8 mouse cellular contexts compared by ENCODE assay signal in the genomic region with DNA sequence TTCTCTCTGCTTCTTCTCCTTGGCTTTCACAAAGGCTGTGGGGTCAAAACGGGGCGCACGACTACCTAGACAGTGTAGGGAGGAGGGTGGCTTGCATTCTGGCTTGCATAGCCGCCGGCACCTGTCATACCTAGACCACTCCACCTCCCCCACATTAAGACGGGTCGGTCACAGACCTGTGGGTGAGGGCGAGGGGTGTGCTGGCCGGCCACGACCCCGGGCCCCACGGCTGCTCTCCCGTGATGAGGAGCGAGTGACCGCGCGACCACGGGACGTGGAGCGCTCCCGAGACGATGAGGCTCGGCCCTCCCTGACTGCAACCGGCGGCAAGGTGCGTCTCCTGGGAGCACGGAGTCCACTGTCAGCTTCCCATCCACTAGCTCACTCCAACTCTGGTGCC. TPM values are rescaled to one million over a fixed set of nuclear protein-coding genes. Genes with fewer than 3 reads are reported as not detected.
DNase-seq lines count a peak whose midpoint lies in the region; ATAC-seq and TF ChIP-seq lines count a peak whose summit lies in the region.

No protein-coding gene starts in this region.

- H3K9ac ChIP-seq in heart, embryonic 11.5 days (ENCODE audit: low read depth, low read length) = no peak overlapping the region
- H3K9ac ChIP-seq in ES-Bruce4 (ENCODE audit: low read depth, poor library complexity, severe bottlenecking) = no peak overlapping the region
- peak overlapping the region; percentile 71 for H3K9ac ChIP-seq in forebrain, embryonic 16.5 days (replicated peaks; ENCODE audit: low read depth, low read length)
- H3K9ac ChIP-seq in liver, embryonic 14.5 days (replicated peaks) = no peak overlapping the region

- TF ChIP-seq CTCF in ES-Bruce4 (IDR thresholded peaks at IDR 0.05; ENCODE audit: low read depth, low read length) = no peak
- no peak for TF ChIP-seq CTCF in liver, embryonic 14.5 days (IDR thresholded peaks at IDR 0.05; ENCODE audit: low read depth)

- peaks cover 15% of the 10 kb centered on the region for H3K4me1 ChIP-seq in heart, embryonic 11.5 days (ENCODE audit: control insufficient read depth, insufficient read depth, low read length)
- H3K4me1 ChIP-seq in ES-Bruce4 (ENCODE audit: control insufficient read depth, insufficient read depth, low read length) = no peaks in the 10 kb centered on the region
- peaks cover 22% of the 10 kb centered on the region for H3K4me1 ChIP-seq in forebrain, embryonic 16.5 days (replicated peaks; ENCODE audit: control insufficient read depth, insufficient read depth, low read length)
- H3K4me1 ChIP-seq in liver, embryonic 14.5 days (replicated peaks; ENCODE audit: control insufficient read depth in 2 of 2, insufficient read depth in 2 of 2, low read length in 1 of 2) = peaks cover 0 to 2% of the 10 kb centered on the region in 2 experiments; a peak in 2 of 4 replicates

- peak overlapping the region; percentile 45; the same call in 1 of the 2 replicates for H3K4me3 ChIP-seq in heart, embryonic 11.5 days (ENCODE audit: low read depth, low read length)
- H3K4me3 ChIP-seq in ES-Bruce4 (ENCODE audit: low read depth, low read length) = peak overlapping the region; percentile 7; the same call in 1 of the 2 replicates
- H3K4me3 ChIP-seq in forebrain, embryonic 16.5 days (replicated peaks; ENCODE audit: low read length) = peak overlapping the region; percentile 63
- no peak overlapping the region for H3K4me3 ChIP-seq in liver, embryonic 14.5 days (ENCODE audit: insufficient read depth in 1 of 2, low read depth in 2 of 2, low read length in 2 of 2)

- no peaks in the 10 kb centered on the region for H3K9me3 ChIP-seq in heart, embryonic 11.5 days (replicated peaks; ENCODE audit: control insufficient read depth, low read length)
- no peaks in the 10 kb centered on the region for H3K9me3 ChIP-seq in ES-Bruce4 (replicated peaks; ENCODE audit: control insufficient read depth, insufficient read depth, low read length, poor library complexity, severe bottlenecking)
- no peaks in the 10 kb centered on the region for H3K9me3 ChIP-seq in forebrain, embryonic 16.5 days (ENCODE audit: control insufficient read depth, low read length)
- no peaks in the 10 kb centered on the region for H3K9me3 ChIP-seq in liver, embryonic 14.5 days (ENCODE audit: control insufficient read depth, low read length)

- DNase-seq in heart, postnatal 4 days = no peak
- no peak for DNase-seq in liver, embryonic 14.5 days (ENCODE audit: low read depth in 3 of 3, low spot score in 3 of 3)
- no peak for DNase-seq in embryo, embryonic 11 days
- DNase-seq in adrenal gland, postnatal 14 days = no peak
- DNase-seq in right cerebral cortex, postnatal 25 days = no peak

- peaks cover 17% of the 10 kb centered on the region for H3K27me3 ChIP-seq in heart, embryonic 11.5 days (ENCODE audit: control insufficient read depth, insufficient read depth, low read length)
- H3K27me3 ChIP-seq in ES-Bruce4 (ENCODE audit: control insufficient read depth, insufficient read depth, low read length, poor library complexity, severe bottlenecking) = no peaks in the 10 kb centered on the region
- peaks cover 3% of the 10 kb centered on the region; the same call in 1 of the 2 replicates for H3K27me3 ChIP-seq in forebrain, embryonic 16.5 days (replicated peaks; ENCODE audit: control insufficient read depth, insufficient read depth, low read length)
- peaks cover 14% of the 10 kb centered on the region for H3K27me3 ChIP-seq in liver, embryonic 14.5 days (ENCODE audit: control insufficient read depth, insufficient read depth, low read length)

- no peak for TF ChIP-seq POLR2A in ES-Bruce4 (IDR thresholded peaks at IDR 0.05; ENCODE audit: insufficient read depth, low read length)

- no peaks in the 10 kb centered on the region for H3K36me3 ChIP-seq in heart, embryonic 11.5 days (ENCODE audit: control insufficient read depth, insufficient read depth, low read length)
- no peaks in the 10 kb centered on the region; the same call in 1 of the 2 replicates for H3K36me3 ChIP-seq in ES-Bruce4 (ENCODE audit: control insufficient read depth, insufficient read depth, low read length, poor library complexity, severe bottlenecking)
- H3K36me3 ChIP-seq in forebrain, embryonic 16.5 days (ENCODE audit: control insufficient read depth, insufficient read depth) = no peaks in the 10 kb centered on the region
- no peaks in the 10 kb centered on the region for H3K36me3 ChIP-seq in liver, embryonic 14.5 days (replicated peaks; ENCODE audit: control insufficient read depth, insufficient read depth, low read depth)

- WGBS in heart, embryonic 11.5 days (ENCODE audit: insufficient replicate concordance) = 22% methylated on average over 27 of the region's 27 CpGs
- 29% methylated on average over 27 of the region's 27 CpGs for WGBS in forebrain, embryonic 16.5 days
- 25% methylated on average over 27 of the region's 27 CpGs for whole genome bisulfite sequencing in liver, embryonic 14.5 days (ENCODE audit: insufficient replicate concordance)

- no peak for ATAC-seq in heart, embryonic 11.5 days (replicated peaks; ENCODE audit: insufficient number of reproducible peaks, low FRiP score, low TSS enrichment)
- peak; percentile 10; the same call in 1 of the 2 replicates for ATAC-seq in forebrain, embryonic 16.5 days
- ATAC-seq in liver, embryonic 14.5 days (ENCODE audit: insufficient read depth) = no peak; the same call in 1 of the 2 replicates

- no peak for TF ChIP-seq EP300 in ES-Bruce4 (IDR thresholded peaks at IDR 0.05; ENCODE audit: insufficient read depth, low read depth, low read length)
- TF ChIP-seq EP300 in liver, embryonic 14.5 days (IDR thresholded peaks at IDR 0.05; ENCODE audit: low read depth) = no peak

- peak overlapping the region; percentile 78 for H3K4me2 ChIP-seq in heart, embryonic 11.5 days
- H3K4me2 ChIP-seq in forebrain, embryonic 16.5 days (ENCODE audit: low read length) = peak overlapping the region; percentile 64
- peak overlapping the region; percentile 50; the same call in 1 of the 2 replicates for H3K4me2 ChIP-seq in liver, embryonic 14.5 days (ENCODE audit: low read depth)

- no peak overlapping the region for H3K27ac ChIP-seq in heart, embryonic 11.5 days (ENCODE audit: low read depth, low read length)
- no peak overlapping the region for H3K27ac ChIP-seq in ES-Bruce4 (ENCODE audit: insufficient read depth, low read length)
- H3K27ac ChIP-seq in forebrain, embryonic 16.5 days (ENCODE audit: low read length) = no peak overlapping the region
- H3K27ac ChIP-seq in liver, embryonic 14.5 days = no peak overlapping the region

RNA-seq across cellular contexts. Expression of a gene that starts 17.2 kb away (rescaled TPM):
- polyA plus RNA-seq in heart, embryonic 11.5 days (2014; fragmentation: Nextera tagmentation; extraction: Ambion mirVana) = 12.1 and 19.8 TPM in 2 replicates
- 10 to 100 TPM; 11.9 to 14.9 TPM for total RNA-seq in heart, postnatal 4 days (2021)
- polyA plus RNA-seq in ES-Bruce4 (2011; ENCODE audit: insufficient read depth, insufficient read length, low read depth, missing spikeins) = 36.4 and 39.9 TPM in 2 replicates
- 23.9 and 24.0 TPM in 2 replicates for polyA plus RNA-seq in forebrain, embryonic 16.5 days (2015; fragmentation: Nextera tagmentation; extraction: Ambion mirVana)
- 6.5 and 10.0 TPM in 2 replicates for polyA plus RNA-seq in liver, embryonic 14.5 days (2012; rRNA removed)
- 5.5 and 6.7 TPM in 2 replicates for polyA plus RNA-seq in liver, embryonic 14.5 days (2014; fragmentation: Nextera tagmentation; extraction: Ambion mirVana)
- 12.2 and 12.9 TPM in 2 replicates for total RNA-seq in adrenal gland, postnatal 14 days (2021)

RNA-seq across cellular contexts. Expression of a gene that starts 21.9 kb away (rescaled TPM):
- 0.45 and 1.6 TPM in 2 replicates for polyA plus RNA-seq in heart, embryonic 11.5 days (2014; fragmentation: Nextera tagmentation; extraction: Ambion mirVana)
- 1 to 10 TPM; 1.1 to 2.0 TPM for total RNA-seq in heart, postnatal 4 days (2021)
- polyA plus RNA-seq in ES-Bruce4 (2011; ENCODE audit: insufficient read depth, insufficient read length, low read depth, missing spikeins) = 1.8 and 3.1 TPM in 2 replicates
- 26.3 and 26.7 TPM in 2 replicates for polyA plus RNA-seq in forebrain, embryonic 16.5 days (2015; fragmentation: Nextera tagmentation; extraction: Ambion mirVana)
- 10.5 and 15.1 TPM in 2 replicates for polyA plus RNA-seq in liver, embryonic 14.5 days (2012; rRNA removed)
- polyA plus RNA-seq in liver, embryonic 14.5 days (2014; fragmentation: Nextera tagmentation; extraction: Ambion mirVana) = 23.2 and 32.0 TPM in 2 replicates
- 2.3 and 4.5 TPM in 2 replicates for total RNA-seq in adrenal gland, postnatal 14 days (2021)

RNA-seq across cellular contexts. Expression of a gene that starts 32.7 kb away (rescaled TPM):
- polyA plus RNA-seq in heart, embryonic 11.5 days (2014; fragmentation: Nextera tagmentation; extraction: Ambion mirVana) = 0.77 and 0.93 TPM in 2 replicates
- 1 to 10 TPM; 8.6 to 9.1 TPM for total RNA-seq in heart, postnatal 4 days (2021)
- 7.5 TPM in 2 replicates for polyA plus RNA-seq in ES-Bruce4 (2011; ENCODE audit: insufficient read depth, insufficient read length, low read depth, missing spikeins)
- polyA plus RNA-seq in forebrain, embryonic 16.5 days (2015; fragmentation: Nextera tagmentation; extraction: Ambion mirVana) = 15.8 and 17.3 TPM in 2 replicates
- 0.11 TPM in 2 replicates for polyA plus RNA-seq in liver, embryonic 14.5 days (2012; rRNA removed)
- 0.03 and 0.05 TPM in 2 replicates for polyA plus RNA-seq in liver, embryonic 14.5 days (2014; fragmentation: Nextera tagmentation; extraction: Ambion mirVana)
- 7.2 and 8.0 TPM in 2 replicates for total RNA-seq in adrenal gland, postnatal 14 days (2021)

RNA-seq across cellular contexts. Expression of a gene that starts 53.2 kb away (rescaled TPM):
- polyA plus RNA-seq in heart, embryonic 11.5 days (2014; fragmentation: Nextera tagmentation; extraction: Ambion mirVana) = not detected in 2 replicates
- 1 to 10 TPM; 2.8 to 3.5 TPM for total RNA-seq in heart, postnatal 4 days (2021)
- 0.35 and 1.1 TPM in 2 replicates for polyA plus RNA-seq in ES-Bruce4 (2011; ENCODE audit: insufficient read depth, insufficient read length, low read depth, missing spikeins)
- polyA plus RNA-seq in forebrain, embryonic 16.5 days (2015; fragmentation: Nextera tagmentation; extraction: Ambion mirVana) = 0.30 and 0.46 TPM in 2 replicates
- polyA plus RNA-seq in liver, embryonic 14.5 days (2012; rRNA removed) = 0.16 and 0.18 TPM in 2 replicates
- polyA plus RNA-seq in liver, embryonic 14.5 days (2014; fragmentation: Nextera tagmentation; extraction: Ambion mirVana) = 0.09 and 0.19 TPM in 2 replicates
- 5.1 and 6.3 TPM in 2 replicates for total RNA-seq in adrenal gland, postnatal 14 days (2021)

Comparison
In these comparisons a context has a peak if more than half of its experiments do, and no peak if none do; other contexts are left out.
1. H3K4me3 ChIP-seq: peak in heart, embryonic 11.5 days (single experiment), ES-Bruce4 (single experiment) and forebrain, embryonic 16.5 days (single experiment); none in liver, embryonic 14.5 days (0 of 2).
2. Peak in every context shown above with its lines, with median percentiles within 50 percentile points of each other: H3K4me2 ChIP-seq.